Mouse (Mus musculus): Measurements from ENCODE around the gene Mmp28.

GRCm38 (mm10) chr11:83410510-83410909, 52.4 kb downstream of the Mmp28 start:
- TF ChIP-seq CTCF (IDR thresholded peaks at IDR 0.05; ENCODE audit: borderline replicate concordance, insufficient read depth, low read length) (no peak), POLR2A (IDR thresholded peaks at IDR 0.05; ENCODE audit: low read depth, low read length) (no peak)

All from embryonic fibroblast, embryonic 13.5 days (primary cell).